Mouse (Mus musculus) midbrain, embryonic 16.5 days (tissue): ENCODE results near the gene Rnf130. TPM values are rescaled to one million over a fixed set of nuclear protein-coding genes. Genes with fewer than 3 reads are reported as not detected.

ENCODE experiments used
- ATAC-seq: fragments of 200-750 bp; cut with Nextera tagmentation; 2 replicates; pipeline ENCODE4 v1.8.0; 2017; ENCODE audit warnings: moderate TSS enrichment
- H3K27ac ChIP-seq: fragments of 300-500 bp; sonication (generic); 2 replicates; pipeline ENCODE4 v1.5.1; 2014; ENCODE audit warnings: mild to moderate bottlenecking, low read length, mixed read lengths
- H3K27me3 ChIP-seq: fragments of 300-500 bp; sonication (generic); 2 replicates; pipeline ENCODE4 v1.6.1; 2014; ENCODE audit warnings: low read depth, low read length, mixed read lengths; ENCODE audit not compliant: control insufficient read depth, insufficient read depth
- H3K36me3 ChIP-seq: fragments of 300-500 bp; sonication (generic); 2 replicates; pipeline ENCODE4 v1.6.1; 2014; ENCODE audit warnings: mild to moderate bottlenecking, low read length, moderate library complexity, mixed read lengths; ENCODE audit not compliant: control insufficient read depth, insufficient read depth
- H3K4me1 ChIP-seq: fragments of 300-500 bp; sonication (generic); 2 replicates; pipeline ENCODE4 v1.6.1; 2014; ENCODE audit warnings: mild to moderate bottlenecking, low read length, mixed read lengths; ENCODE audit not compliant: control insufficient read depth, insufficient read depth
- H3K4me2 ChIP-seq: fragments of 300-500 bp; sonication (generic); 2 replicates; pipeline ENCODE4 v1.6.1; 2014; ENCODE audit warnings: mild to moderate bottlenecking, low read length, mixed read lengths
- H3K4me3 ChIP-seq: fragments of 300-500 bp; sonication (generic); 2 replicates; pipeline ENCODE4 v1.5.1; 2014; ENCODE audit warnings: low read depth, mild to moderate bottlenecking, low read length, moderate library complexity, mixed read lengths
- H3K9ac ChIP-seq: fragments of 300-500 bp; sonication (generic); 2 replicates; pipeline ENCODE4 v1.6.1; 2014; ENCODE audit warnings: low read depth, low read length, mixed read lengths
- H3K9me3 ChIP-seq: fragments of 300-500 bp; sonication (generic); replicated peaks from 2 replicates; pipeline ENCODE4 v1.6.1; 2014; ENCODE audit warnings: mild to moderate bottlenecking, low read length, mixed read lengths; ENCODE audit not compliant: control insufficient read depth, poor library complexity, severe bottlenecking
- WGBS: fragments of 180-500 bp; shearing (Covaris S2); extraction: QIAGEN DNeasy Blood & Tissue Kit; methylation state at CpG from one replicate; pipeline ENCODE4 v1.1.7; 2014; 5-methylcytosine and 5-hydroxymethylcytosine counted together
- polyA plus RNA-seq: library from polyadenylated mRNA; unstranded; fragments of >200 nt; fragmentation: Nextera tagmentation; extraction: Ambion mirVana; gene quantifications from 2 replicates; pipeline ENCODE4 v1.2.1, GENCODE M21; 2015

The Rnf130 gene
- polyA plus RNA-seq, 1 experiment from 2014 or later, result 51.4 TPM

GRCm38 (mm10) chr11:50104016-50104415 is 78.9 kb downstream of the Rnf130 start:
- no peak overlapping the region for H3K27ac ChIP-seq
- no peak overlapping the region for H3K4me2 ChIP-seq
- no peak for ATAC-seq
- H3K4me1 ChIP-seq, result no peaks in the 10 kb centered on the region
- no peak overlapping the region for H3K9ac ChIP-seq
- WGBS, result 92% methylated on average over 6 of the region's 6 CpGs
- peaks cover 9% of the 10 kb centered on the region for H3K36me3 ChIP-seq
- no peaks in the 10 kb centered on the region for H3K27me3 ChIP-seq
- H3K9me3 ChIP-seq, result no peaks in the 10 kb centered on the region
- no peak overlapping the region for H3K4me3 ChIP-seq

- H3K9me3 ChIP-seq, result no peaks in the 10 kb centered on the region
- peaks cover 5% of the 10 kb centered on the region for H3K36me3 ChIP-seq
- H3K9ac ChIP-seq, result no peak overlapping the region
- no peak overlapping the region for H3K4me2 ChIP-seq
- H3K27ac ChIP-seq, result no peak overlapping the region
- WGBS, result 94% methylated on average over 5 of the region's 5 CpGs
- H3K27me3 ChIP-seq, result no peaks in the 10 kb centered on the region
- ATAC-seq, result no peak
- H3K4me3 ChIP-seq, result no peak overlapping the region
- H3K4me1 ChIP-seq, result no peaks in the 10 kb centered on the region
Observed at GRCm38 (mm10) chr11:50105237-50105636, 80.1 kb downstream of the Rnf130 start.

GRCm38 (mm10) chr11:50106024-50106423 is 80.9 kb downstream of the Rnf130 start:
- no peaks in the 10 kb centered on the region for H3K27me3 ChIP-seq
- no peak for ATAC-seq
- H3K4me2 ChIP-seq, result no peak overlapping the region
- H3K4me3 ChIP-seq, result no peak overlapping the region
- no peaks in the 10 kb centered on the region for H3K9me3 ChIP-seq
- H3K27ac ChIP-seq, result no peak overlapping the region
- WGBS, result 89% methylated on average over 7 of the region's 7 CpGs
- H3K4me1 ChIP-seq, result no peaks in the 10 kb centered on the region
- peaks cover 5% of the 10 kb centered on the region for H3K36me3 ChIP-seq
- no peak overlapping the region for H3K9ac ChIP-seq

- peaks cover 5% of the 10 kb centered on the region for H3K36me3 ChIP-seq
- ATAC-seq, result no peak
- WGBS, result 72% methylated on average over 8 of the region's 8 CpGs
- no peaks in the 10 kb centered on the region for H3K27me3 ChIP-seq
- no peak overlapping the region for H3K27ac ChIP-seq
- H3K4me2 ChIP-seq, result no peak overlapping the region
- no peaks in the 10 kb centered on the region for H3K4me1 ChIP-seq
- H3K9me3 ChIP-seq, result no peaks in the 10 kb centered on the region
- no peak overlapping the region for H3K4me3 ChIP-seq
- no peak overlapping the region for H3K9ac ChIP-seq
Observed at GRCm38 (mm10) chr11:50108823-50109244, 83.7 kb downstream of the Rnf130 start.

- no peak overlapping the region for H3K4me3 ChIP-seq
- no peak overlapping the region for H3K4me2 ChIP-seq
- H3K9me3 ChIP-seq, result no peaks in the 10 kb centered on the region
- WGBS, result 16% methylated on average over 5 of the region's 5 CpGs
- H3K27ac ChIP-seq, result no peak overlapping the region
- H3K9ac ChIP-seq, result no peak overlapping the region
- peaks cover 5% of the 10 kb centered on the region for H3K36me3 ChIP-seq
- no peaks in the 10 kb centered on the region for H3K27me3 ChIP-seq
- no peak for ATAC-seq
- no peaks in the 10 kb centered on the region for H3K4me1 ChIP-seq
Observed at GRCm38 (mm10) chr11:50114329-50114728, 89.2 kb downstream of the Rnf130 start.

- ATAC-seq, result no peak
- Histone ChIP-seq H3K36me3 (peaks cover 13% of the 10 kb centered on the region; the same call in 1 of the 2 replicates), H3K4me3 (no peak overlapping the region), H3K4me2 (no peak overlapping the region), H3K27ac (no peak overlapping the region), H3K4me1 (no peaks in the 10 kb centered on the region), H3K9ac (no peak overlapping the region), H3K9me3 (no peaks in the 10 kb centered on the region), H3K27me3 (no peaks in the 10 kb centered on the region)
- WGBS, result 86% methylated on average over 8 of the region's 8 CpGs
Observed at GRCm38 (mm10) chr11:50122631-50123081, 97.5 kb downstream of the Rnf130 start.

GRCm38 (mm10) chr11:50127781-50128180 is 102.6 kb downstream of the Rnf130 start:
- Histone ChIP-seq H3K4me3 (no peak overlapping the region), H3K27me3 (no peaks in the 10 kb centered on the region), H3K36me3 (no peaks in the 10 kb centered on the region; the same call in 1 of the 2 replicates), H3K4me2 (peak overlapping the region; percentile 28; the same call in 1 of the 2 replicates), H3K4me1 (peaks cover 14% of the 10 kb centered on the region), H3K27ac (no peak overlapping the region), H3K9me3 (no peaks in the 10 kb centered on the region), H3K9ac (no peak overlapping the region)
- 3% methylated on average over 10 of the region's 10 CpGs for WGBS
- ATAC-seq, result no peak

- ATAC-seq, result peak; percentile 94
- Histone ChIP-seq H3K4me1 (peaks cover 14% of the 10 kb centered on the region), H3K27ac (peak within 1 kb of the TSS; percentile 93), H3K36me3 (no peaks in the 10 kb centered on the region; the same call in 1 of the 2 replicates), H3K27me3 (no peaks in the 10 kb centered on the region), H3K9ac (peak within 1 kb of the TSS; percentile 100), H3K9me3 (no peaks in the 10 kb centered on the region), H3K4me2 (peak within 1 kb of the TSS; percentile 77), H3K4me3 (peak within 1 kb of the TSS; percentile 90)
- under 1% methylated on average over 70 of the region's 77 CpGs for WGBS
Observed at GRCm38 (mm10) chr11:50130811-50131766, 105.9 kb downstream of the Rnf130 start, which contains the start of gene Tbc1d9b. Tbc1d9b (plus strand) TSS chr11:50131396.

- ATAC-seq, result peak; percentile 7; the same call in 1 of the 2 replicates
- Histone ChIP-seq H3K9ac (peak overlapping the region; percentile 100), H3K4me2 (peak overlapping the region; percentile 77), H3K4me1 (peaks cover 14% of the 10 kb centered on the region), H3K9me3 (no peaks in the 10 kb centered on the region), H3K27ac (peak overlapping the region; percentile 93), H3K36me3 (peaks cover 3% of the 10 kb centered on the region; the same call in 1 of the 2 replicates), H3K27me3 (no peaks in the 10 kb centered on the region), H3K4me3 (peak overlapping the region; percentile 90)
- WGBS, result 7% methylated on average over 10 of the region's 10 CpGs
Observed at GRCm38 (mm10) chr11:50131801-50132201, 106.7 kb downstream of the Rnf130 start.
